Mouse (Mus musculus): ENCODE measurements around the gene Agbl1.
"Not testable (repeated sequence)": the region's sequence is repeated elsewhere in the genome, so short reads cannot be mapped to it uniquely, and the experiment has no call there.

Gene Agbl1

DNA sequence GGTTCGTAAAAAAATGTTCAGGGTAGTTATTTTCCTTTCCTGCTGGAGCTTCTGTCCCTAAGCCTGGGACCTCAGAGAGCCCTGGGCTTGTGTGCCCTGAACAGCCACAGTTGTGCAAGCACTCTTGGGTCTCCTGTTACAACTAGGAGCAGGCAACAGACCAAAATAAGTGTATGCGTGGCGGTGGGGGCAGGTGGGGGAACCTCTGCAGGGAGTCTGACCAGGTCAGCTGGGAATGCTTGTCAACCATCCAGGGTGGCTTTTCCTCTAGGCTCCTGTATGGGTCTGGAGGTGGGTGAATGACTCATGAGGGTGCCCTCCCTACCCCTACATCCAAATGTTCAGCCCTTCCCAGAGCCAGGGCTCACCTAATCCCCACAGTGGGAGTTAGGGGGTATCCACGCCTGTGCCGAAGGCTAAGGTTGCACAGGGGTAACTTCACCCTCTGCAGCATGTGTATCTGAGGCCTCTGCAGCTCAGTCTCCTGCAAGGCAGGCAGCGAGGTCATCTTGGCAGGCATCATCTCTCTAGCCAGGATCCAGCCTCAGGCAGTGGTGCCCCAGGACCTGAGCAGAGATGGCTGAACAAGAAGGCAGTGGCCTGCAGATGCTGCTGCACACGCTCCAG lies at the start of gene Agbl1:
Gene Agbl1, plus strand, starts transcription at position 577 of the 627 bp plus-strand sequence.
- in situ Hi-C loops (cut with MboI; ENCODE audit: low pct_unique_long_range_greater_than_20kb in 1 of 2, low sequenced_read_pairs in 2 of 2, unreplicated experiment in 1 of 2): no loop called here

DNA sequence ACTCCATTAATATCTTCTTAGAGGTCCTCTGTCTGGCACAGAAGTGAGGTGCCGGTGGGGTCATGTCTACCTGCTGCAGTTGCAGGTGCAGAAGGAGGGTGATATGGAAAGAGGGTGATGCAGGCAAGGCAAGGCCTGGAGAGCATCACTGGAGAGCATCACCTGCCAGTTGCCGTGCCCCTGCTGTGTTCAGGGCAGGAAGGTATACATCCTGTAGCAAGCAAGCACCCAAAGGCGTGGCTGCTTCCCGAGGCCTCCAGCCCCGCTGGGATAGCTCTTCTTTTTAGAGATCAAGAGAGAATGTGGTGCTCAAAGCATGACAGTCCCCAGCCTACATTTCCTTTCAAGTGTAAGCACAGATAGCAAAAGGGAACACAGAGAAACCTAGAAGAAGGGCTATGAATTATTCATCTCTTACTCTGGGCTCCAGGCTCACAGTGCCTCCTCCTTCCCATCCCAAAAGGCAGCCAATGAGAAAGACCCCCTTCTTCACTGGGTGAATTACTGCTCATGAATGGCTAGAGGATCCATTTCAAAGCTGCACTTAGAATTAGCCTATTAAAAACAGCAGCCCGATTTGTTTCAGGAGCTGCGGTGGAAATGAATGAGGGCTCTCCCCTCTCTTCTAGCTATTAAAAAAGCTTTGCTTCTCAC lies 44.6 kb upstream of the Agbl1 start:
- in situ Hi-C loops (cut with MboI; ENCODE audit: low pct_unique_long_range_greater_than_20kb in 1 of 2, low sequenced_read_pairs in 2 of 2, unreplicated experiment in 1 of 2): no loop called here

DNA sequence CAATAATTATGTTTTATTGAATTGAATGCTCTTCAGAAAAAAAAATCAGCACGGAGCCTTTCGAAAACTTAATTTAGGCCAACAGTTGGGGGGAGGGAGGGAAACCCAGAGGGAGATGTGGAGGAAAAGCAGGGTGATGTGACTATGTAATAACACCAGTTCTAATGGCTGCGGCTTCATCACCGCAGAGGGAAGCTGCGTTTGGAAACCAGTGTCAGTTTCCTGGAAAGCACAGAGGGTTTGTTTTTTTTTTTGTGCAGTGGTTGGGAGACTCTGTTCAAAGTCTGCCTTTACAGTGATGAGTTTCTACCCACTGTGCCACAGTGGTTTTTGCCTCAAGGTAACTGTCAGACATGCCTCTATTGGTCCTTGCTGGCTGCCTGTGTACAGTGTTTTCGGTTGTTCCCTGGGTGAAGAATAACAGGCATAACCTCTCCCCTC lies 44.0 kb upstream of the Agbl1 start:
- in situ Hi-C loops (cut with MboI; ENCODE audit: low pct_unique_long_range_greater_than_20kb in 1 of 2, low sequenced_read_pairs in 2 of 2, unreplicated experiment in 1 of 2): no loop called here

DNA sequence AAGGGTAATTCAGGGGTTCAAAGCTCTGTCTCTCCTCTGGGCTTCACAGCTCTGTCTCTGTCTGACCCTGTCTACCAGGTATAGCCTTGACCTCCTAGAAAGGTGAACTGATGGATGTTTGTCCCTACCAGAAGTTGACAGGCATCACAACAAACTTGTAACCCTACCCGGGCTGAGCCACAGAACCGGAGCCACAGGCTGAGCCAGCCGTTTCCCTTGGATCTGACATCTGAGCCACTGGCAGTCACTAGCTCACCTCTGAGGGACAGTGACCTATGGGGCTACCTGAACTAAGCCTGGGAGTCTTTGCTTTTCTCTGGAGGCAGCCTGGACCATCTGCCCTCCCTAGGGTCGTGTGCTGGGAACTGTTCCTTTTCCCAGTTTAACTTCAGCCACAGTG lies 11.1 kb upstream of the Agbl1 start:
- in situ Hi-C loops (cut with MboI; ENCODE audit: low pct_unique_long_range_greater_than_20kb in 1 of 2, low sequenced_read_pairs in 2 of 2, unreplicated experiment in 1 of 2): no loop called here

DNA sequence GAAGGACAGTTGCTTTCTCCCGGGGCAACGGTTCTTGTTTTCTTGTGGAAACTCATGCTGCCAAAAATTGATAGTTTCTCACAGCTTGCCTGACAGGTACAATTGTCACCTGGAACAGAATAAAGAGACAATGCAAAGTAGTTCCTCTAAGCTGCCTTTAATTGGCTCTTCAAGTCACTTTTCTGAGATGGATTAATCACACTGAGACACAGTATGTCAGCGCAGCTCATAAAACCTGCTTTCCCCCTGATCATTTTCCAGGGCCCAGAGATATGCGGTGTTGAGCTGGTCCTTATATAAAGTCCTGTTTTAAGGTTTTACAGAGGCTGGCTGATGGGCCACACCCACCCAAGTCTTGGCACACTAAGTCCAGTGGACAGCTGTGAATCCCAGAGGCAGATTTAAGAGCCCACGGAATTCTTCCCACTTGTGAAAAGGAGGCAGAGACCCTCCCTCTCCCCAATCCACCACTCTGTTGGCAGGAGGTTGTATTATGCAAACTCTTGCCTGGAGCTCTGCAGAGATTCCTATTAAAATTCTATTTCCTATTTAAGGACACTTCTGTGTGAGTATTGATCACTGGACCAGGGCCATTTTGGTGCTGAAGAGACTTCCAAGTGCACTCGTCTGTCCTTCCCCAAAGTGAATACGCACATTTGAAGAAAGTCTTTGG lies 9.8 kb upstream of the Agbl1 start:
- in situ Hi-C loops (cut with MboI; ENCODE audit: low pct_unique_long_range_greater_than_20kb in 1 of 2, low sequenced_read_pairs in 2 of 2, unreplicated experiment in 1 of 2): no loop called here

DNA sequence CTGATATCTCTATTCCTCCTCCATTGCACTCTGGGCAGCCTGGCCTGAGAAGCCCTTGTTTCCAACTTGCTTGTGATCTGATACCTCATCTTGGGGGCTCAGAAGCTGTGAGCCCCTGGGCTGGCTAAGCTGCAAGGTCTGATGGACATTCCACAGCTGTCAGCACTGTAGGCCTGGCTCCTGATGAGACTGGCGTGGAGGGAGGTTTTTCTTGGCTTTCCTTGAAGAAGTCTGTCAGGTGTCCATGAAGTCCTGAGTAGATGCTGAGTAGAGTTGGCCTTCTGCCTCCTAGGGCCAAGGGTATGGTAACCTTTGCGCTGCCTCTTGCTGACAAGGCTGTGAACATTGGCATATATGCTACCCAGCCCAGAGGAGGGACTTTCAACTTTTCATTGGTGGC lies 7.0 kb upstream of the Agbl1 start:
- in situ Hi-C loops (cut with MboI; ENCODE audit: low pct_unique_long_range_greater_than_20kb in 1 of 2, low sequenced_read_pairs in 2 of 2, unreplicated experiment in 1 of 2): no loop called here

DNA sequence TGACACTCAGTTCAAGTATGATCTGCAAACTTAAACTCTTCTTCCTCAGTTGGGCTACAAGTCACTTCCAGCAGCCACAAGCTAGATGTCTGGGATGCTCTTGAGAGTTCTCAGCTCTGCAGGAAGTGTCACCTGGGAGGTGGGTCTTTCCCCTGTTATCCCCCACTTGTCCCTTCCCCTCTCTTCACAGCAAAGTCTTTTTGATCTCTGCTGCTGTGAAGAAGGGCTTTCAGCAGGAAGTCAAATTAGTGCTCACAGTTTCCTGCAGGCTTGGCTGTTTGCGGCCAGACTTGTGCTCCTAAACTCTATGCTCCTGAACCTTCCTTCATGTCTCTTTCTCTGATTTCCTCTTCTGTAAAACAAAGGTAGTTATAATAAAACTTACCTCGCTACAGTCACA lies 806 bp upstream of the Agbl1 start:
- in situ Hi-C loops (cut with MboI; ENCODE audit: low pct_unique_long_range_greater_than_20kb in 1 of 2, low sequenced_read_pairs in 2 of 2, unreplicated experiment in 1 of 2): no loop called here

DNA sequence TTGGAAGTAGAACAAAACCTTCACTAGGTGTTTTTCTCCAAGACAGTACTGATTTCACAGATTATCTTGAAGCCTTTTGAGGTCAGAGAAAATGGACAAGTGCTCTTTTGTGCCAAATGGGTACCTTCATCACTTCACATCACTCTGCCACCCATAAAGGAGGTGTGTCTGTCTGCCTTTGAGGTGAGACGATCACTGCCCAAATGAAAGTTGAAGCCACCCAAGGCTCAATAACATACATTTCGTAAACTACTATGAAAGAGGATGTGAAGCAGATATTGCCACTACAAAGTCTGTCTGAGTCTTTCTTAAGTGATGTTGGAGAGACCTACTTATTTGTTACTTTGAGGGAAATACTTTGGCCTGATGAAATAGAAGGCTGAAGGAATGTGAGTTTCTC lies 4.6 kb downstream of the Agbl1 start:
- in situ Hi-C loops (cut with MboI; ENCODE audit: low pct_unique_long_range_greater_than_20kb in 1 of 2, low sequenced_read_pairs in 2 of 2, unreplicated experiment in 1 of 2): no loop called here

DNA sequence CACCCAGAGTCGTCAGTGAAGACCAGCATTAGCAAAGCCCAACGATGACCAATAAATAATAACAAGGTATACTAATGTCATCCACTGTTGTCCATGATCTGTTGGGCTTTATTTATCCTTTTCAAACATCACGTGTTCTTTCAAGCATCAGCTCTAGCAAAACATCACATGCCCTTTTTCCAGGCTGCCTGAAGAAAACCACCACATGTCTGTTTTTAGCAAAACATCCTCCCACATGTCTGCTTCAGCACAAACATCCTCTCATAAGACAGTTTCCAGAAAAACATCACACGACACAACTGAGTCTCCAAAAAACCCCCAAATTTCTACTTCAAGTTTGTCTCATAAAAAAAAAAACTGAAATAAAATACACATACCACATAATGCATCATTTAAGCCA lies 7.8 kb downstream of the Agbl1 start:
- in situ Hi-C loops (cut with MboI; ENCODE audit: low pct_unique_long_range_greater_than_20kb in 1 of 2, low sequenced_read_pairs in 2 of 2, unreplicated experiment in 1 of 2): no loop called here

DNA sequence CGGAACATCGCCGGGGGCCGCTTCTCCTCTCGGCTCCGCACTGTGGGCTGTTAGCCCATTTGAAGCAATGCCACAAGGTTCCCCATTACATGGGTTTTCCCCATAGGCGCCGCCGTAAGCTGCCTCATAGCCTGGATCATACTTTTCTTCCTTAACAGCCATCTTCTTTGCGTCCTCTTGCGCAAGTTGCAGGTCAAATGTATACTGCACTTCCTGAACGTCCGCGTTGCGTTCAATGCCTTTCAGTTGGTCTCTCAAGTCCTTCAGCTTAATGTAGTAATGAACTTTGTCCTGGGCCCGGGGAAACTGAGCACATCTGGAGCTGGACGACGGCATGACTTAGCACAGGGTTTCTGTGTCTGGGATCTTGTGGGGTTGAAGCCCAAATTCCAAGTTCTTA lies 15.2 kb downstream of the Agbl1 start:
- in situ Hi-C loops (cut with MboI; ENCODE audit: low pct_unique_long_range_greater_than_20kb in 1 of 2, low sequenced_read_pairs in 2 of 2, unreplicated experiment in 1 of 2): not testable (repeated sequence)

DNA sequence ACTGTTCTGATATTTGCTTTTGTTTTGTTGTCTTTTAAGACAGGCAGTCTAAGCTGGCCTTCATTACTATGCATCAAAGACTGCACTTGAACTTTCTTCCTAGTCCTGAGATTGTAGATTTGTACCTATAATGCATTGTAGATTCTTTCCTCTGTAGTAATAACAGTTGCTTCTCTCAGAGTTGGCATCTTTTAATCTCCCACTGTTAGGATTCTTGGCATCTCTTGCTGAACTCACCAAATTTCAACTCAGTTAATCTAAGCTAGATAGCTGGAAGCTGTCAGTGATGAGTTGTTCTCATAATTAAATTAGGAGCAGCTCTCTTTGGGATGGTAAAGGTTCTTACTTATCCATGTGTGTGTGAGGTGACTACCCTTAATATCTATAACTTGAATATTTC lies 45.4 kb downstream of the Agbl1 start:
- in situ Hi-C loops (cut with MboI; ENCODE audit: low pct_unique_long_range_greater_than_20kb in 1 of 2, low sequenced_read_pairs in 2 of 2, unreplicated experiment in 1 of 2): no loop called here

DNA sequence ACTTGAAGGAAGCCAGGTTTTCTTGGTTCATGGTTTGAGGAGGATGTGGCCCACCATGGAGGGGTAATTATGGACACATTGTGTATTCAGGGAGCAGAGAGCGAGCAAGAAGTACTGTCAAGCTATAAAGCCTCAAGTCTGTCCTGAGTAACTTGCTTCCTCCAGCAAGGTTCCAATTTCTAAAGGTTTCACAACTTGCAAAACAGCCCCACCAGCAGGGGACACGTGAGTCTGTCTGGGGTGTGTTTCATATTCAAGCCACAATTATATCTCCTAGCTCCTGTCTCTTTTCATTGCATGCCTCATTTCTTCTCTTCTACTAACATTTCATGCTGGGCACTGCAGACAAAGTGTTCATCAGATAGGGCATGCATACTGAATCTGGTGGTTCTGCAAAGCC lies 53.1 kb downstream of the Agbl1 start:
- in situ Hi-C loops (cut with MboI; ENCODE audit: low pct_unique_long_range_greater_than_20kb in 1 of 2, low sequenced_read_pairs in 2 of 2, unreplicated experiment in 1 of 2): no loop called here

DNA sequence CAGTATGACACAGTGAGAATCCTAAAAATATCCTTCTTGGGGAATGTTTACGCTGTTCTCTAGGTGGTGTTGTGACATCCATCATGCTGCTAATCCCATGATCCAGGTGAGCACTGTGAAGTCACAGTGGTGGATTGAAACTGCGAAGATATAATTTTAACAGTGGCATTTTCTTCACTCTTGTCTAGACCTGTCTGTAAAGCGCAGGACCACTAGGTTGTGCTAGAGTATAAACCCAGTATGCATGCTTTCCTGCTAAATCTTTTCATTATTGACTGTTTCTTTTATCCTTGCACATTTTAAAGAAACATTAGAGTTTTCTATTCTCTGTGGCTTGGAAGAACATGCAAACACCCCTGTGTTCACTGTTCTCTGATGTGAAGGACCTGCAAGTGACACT lies 57.8 kb downstream of the Agbl1 start:
- in situ Hi-C loops (cut with MboI; ENCODE audit: low pct_unique_long_range_greater_than_20kb in 1 of 2, low sequenced_read_pairs in 2 of 2, unreplicated experiment in 1 of 2): no loop called here

DNA sequence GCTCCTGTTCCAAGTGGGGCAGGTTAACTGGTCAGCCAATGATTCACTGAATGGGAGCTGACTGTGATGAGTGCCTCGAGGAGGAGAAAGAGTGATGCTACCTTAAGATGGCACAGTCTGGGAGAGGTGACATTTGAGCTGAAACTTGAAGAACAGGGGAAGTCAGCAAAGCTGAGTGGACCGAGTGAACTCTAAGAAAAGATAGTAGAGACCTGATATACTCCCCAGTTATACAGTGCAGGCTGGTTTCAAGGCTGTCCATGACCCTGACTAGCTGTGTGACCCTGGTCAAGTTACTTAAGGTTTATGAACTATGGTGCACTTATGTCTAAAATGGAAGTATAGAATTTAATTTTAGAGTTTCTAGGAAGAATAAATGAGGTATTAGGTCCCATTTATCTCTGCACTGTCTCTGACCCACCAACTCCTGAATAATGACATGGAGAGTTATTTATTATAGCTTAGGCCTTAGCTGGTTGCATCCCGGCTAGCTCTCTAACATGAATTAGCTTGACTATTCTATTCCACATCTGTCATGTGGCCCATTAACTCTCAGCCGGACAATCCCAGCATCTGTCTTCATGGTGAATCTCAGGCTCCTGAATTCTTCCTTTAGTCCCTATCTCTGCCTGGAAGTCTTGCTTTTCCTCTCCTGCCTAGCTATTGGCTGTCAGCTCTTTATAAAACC lies 92.3 kb downstream of the Agbl1 start:
- in situ Hi-C loops (cut with MboI; ENCODE audit: low pct_unique_long_range_greater_than_20kb in 1 of 2, low sequenced_read_pairs in 2 of 2, unreplicated experiment in 1 of 2): no loop called here

DNA sequence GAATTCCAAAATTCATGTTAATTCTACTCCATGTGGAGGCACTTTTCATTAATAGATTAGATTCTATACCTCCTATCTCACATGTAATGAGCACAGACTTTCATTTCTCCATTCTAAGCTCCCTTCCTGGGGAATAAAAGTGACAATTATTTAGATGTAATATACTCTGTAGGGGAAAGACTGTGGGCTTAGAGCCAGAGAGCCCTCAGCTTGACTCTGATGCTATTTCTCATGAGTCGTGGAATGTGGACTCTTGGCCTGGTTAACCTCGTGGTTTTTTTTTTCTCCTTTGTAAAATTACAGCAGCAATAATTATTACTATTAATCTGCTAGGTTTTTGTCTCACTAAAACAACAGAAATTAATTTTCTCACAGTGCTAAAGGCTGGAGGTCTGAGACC lies 96.4 kb downstream of the Agbl1 start:
- in situ Hi-C loops (cut with MboI; ENCODE audit: low pct_unique_long_range_greater_than_20kb in 1 of 2, low sequenced_read_pairs in 2 of 2, unreplicated experiment in 1 of 2): no loop called here

DNA sequence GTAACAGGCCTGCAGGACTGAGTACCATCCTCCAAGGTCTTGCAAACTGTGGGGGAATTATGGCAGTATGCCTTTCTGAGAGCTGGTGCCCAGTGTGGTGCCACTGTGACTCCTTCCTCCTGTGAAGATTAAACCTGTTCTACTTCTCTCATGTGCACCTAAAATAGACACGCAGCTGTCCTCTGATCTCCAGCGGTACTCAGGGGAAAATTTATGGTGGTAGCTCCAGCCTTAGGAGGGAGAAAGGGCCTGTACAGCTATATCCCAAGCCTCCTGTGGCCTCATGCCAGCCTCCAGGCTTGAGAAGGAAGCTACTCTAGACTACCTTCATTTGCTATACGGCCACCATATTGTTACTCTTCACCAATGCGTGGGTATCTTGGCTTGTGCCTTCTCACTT lies 109.6 kb downstream of the Agbl1 start:
- in situ Hi-C loops (cut with MboI; ENCODE audit: low pct_unique_long_range_greater_than_20kb in 1 of 2, low sequenced_read_pairs in 2 of 2, unreplicated experiment in 1 of 2): no loop called here

DNA sequence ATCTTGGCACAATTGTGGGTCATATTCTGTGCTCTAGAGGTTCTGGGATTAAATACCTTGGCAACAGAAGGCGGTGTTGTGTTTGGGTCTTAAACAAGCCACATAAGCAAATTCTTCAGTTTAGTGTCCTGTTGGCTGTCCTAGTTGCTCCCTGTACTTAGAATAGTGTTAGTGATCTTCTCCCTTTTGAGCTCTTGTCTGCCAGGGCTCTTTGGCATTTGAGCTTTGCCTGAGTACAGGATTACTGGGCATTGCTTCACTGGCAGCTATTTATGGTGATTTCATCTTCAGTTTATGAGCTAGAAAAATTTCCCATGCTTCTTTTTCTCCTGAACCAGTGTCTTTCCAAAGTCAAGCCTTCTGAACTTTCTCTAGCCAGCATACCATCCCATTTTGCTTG lies 111.9 kb downstream of the Agbl1 start:
- in situ Hi-C loops (cut with MboI; ENCODE audit: low pct_unique_long_range_greater_than_20kb in 1 of 2, low sequenced_read_pairs in 2 of 2, unreplicated experiment in 1 of 2): no loop called here

DNA sequence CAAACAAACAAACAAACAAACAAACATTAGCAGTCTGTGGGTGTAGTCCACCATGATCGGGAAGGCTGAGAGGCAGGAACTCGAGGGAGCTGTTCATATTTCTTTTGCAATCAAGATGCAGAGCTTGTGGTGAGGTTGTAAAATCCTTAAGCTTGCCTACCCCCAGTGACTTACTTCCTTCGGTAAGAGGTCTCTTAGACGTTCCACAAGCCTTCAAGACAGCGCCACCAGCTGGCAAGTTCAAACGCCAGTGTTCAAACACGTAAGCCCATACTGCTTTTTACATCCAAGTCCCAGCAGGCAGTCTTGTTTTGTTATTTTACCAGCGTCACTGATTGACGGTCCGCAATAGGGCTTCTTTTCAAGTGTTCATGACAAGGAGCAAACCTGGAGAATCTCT lies 123.8 kb downstream of the Agbl1 start:
- in situ Hi-C loops (cut with MboI; ENCODE audit: low pct_unique_long_range_greater_than_20kb in 1 of 2, low sequenced_read_pairs in 2 of 2, unreplicated experiment in 1 of 2): loop anchor here (25.0 kb wide), 2 partner anchors 441 to 616 kb away; no protein-coding TSS in a partner anchor

DNA sequence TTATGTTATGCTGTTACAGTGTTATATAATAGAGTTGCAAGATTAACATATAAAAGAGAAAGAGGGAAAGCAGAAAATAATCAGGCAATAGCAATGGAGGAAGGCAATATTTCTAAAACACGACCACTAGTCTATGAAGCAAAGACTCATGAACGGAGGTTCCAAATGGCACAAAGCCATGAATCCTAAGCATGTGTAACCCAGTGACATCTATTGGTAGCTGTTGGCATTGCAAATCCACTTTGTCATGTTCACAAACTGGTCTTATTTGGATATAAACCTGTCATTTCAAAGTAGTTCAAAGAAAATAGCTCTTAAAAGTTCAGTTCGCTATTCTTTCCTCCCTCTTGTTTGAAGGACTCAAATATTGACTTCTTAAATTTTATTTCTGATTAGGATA lies 124.8 kb downstream of the Agbl1 start:
- in situ Hi-C loops (cut with MboI; ENCODE audit: low pct_unique_long_range_greater_than_20kb in 1 of 2, low sequenced_read_pairs in 2 of 2, unreplicated experiment in 1 of 2): loop anchor here (25.0 kb wide), 2 partner anchors 442 to 617 kb away; no protein-coding TSS in a partner anchor
